Mouse (Mus musculus): Measurements from ENCODE around the gene Abr. TPM values are rescaled to one million over a fixed set of nuclear protein-coding genes. Genes with fewer than 3 reads are reported as not detected.

Gene Abr
- total and polyA plus RNA-seq, 3 experiments = 3.8 to 8.8 TPM; not detected in 1

DNA sequence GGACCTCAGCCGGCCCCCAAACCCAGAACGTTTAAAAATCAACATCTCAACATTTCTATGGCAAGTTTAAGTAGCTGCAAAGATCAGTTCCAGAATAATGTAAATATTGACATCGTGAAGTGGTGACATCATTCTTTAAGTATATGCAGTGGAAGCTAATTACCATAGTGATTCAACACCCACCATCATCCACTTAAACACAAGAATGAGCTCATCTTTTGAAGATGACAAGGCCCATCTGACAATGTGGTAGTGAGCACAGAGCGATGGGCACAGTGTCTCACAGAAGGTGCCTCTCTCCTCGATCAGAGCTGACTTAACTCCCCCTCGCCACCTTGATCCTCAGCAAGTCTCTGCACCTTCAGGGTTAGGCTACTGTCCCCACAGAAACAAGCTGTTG lies 196.4 kb downstream of the Abr start:
- H3K79me2 ChIP-seq (ENCODE audit: control insufficient read depth, insufficient read depth, low read length, poor library complexity) = no peaks in the 10 kb centered on the region
- no peak overlapping the region for H3K9ac ChIP-seq (ENCODE audit: control insufficient read depth, low read depth, low read length, poor library complexity, severe bottlenecking)
- H3K27ac ChIP-seq (ENCODE audit: control insufficient read depth, low read depth, low read length) = no peak overlapping the region
- no peak for TF ChIP-seq E2F4 (IDR thresholded peaks at IDR 0.05; ENCODE audit: borderline replicate concordance, low read depth, low read length)
- TF ChIP-seq NELFE (IDR thresholded peaks at IDR 0.05; ENCODE audit: low read depth, low read length) = no peak
- no peak for TF ChIP-seq ZMIZ1 (IDR thresholded peaks at IDR 0.05; ENCODE audit: low read depth, low read length)
- no peak for TF ChIP-seq SMC3 (IDR thresholded peaks at IDR 0.05; ENCODE audit: low read depth, low read length)
- no peak for TF ChIP-seq TCF12 (IDR thresholded peaks at IDR 0.05; ENCODE audit: low read depth, low read length)
- no peak for TF ChIP-seq UBTF (IDR thresholded peaks at IDR 0.05; ENCODE audit: borderline replicate concordance, insufficient read depth, low read depth, low read length)
- TF ChIP-seq GABPA (IDR thresholded peaks at IDR 0.05; ENCODE audit: low read depth, low read length) = no peak
- TF ChIP-seq HCFC1 (IDR thresholded peaks at IDR 0.05; ENCODE audit: low read depth, low read length) = no peak
- TF ChIP-seq CHD1 (IDR thresholded peaks at IDR 0.05; ENCODE audit: low read depth, low read length) = no peak
- TF ChIP-seq RAD21 (IDR thresholded peaks at IDR 0.05; ENCODE audit: low read depth, low read length) = no peak
- TF ChIP-seq GATA1 (IDR thresholded peaks at IDR 0.05; ENCODE audit: low read depth, low read length) = no peak
- no peaks in the 10 kb centered on the region for H3K27me3 ChIP-seq (ENCODE audit: control insufficient read depth in 1 of 2, insufficient read depth in 2 of 2, low read length in 2 of 2)
- no peak for DNase-seq (ENCODE audit: low read depth, low spot score)
- H3K4me1 ChIP-seq (ENCODE audit: control insufficient read depth in 1 of 2, insufficient read depth in 2 of 2, low read length in 2 of 2) = no peaks in the 10 kb centered on the region
- H3K36me3 ChIP-seq (ENCODE audit: control insufficient read depth in 1 of 2, insufficient read depth in 2 of 2, low read length in 2 of 2) = no peaks in the 10 kb centered on the region
- no peak overlapping the region for H3K4me3 ChIP-seq (ENCODE audit: control insufficient read depth in 1 of 2, insufficient read depth in 1 of 2, low read depth in 2 of 2, low read length in 2 of 2)
- H3K9me3 ChIP-seq (replicated peaks; ENCODE audit: insufficient read depth, low read length) = no peaks in the 10 kb centered on the region

DNA sequence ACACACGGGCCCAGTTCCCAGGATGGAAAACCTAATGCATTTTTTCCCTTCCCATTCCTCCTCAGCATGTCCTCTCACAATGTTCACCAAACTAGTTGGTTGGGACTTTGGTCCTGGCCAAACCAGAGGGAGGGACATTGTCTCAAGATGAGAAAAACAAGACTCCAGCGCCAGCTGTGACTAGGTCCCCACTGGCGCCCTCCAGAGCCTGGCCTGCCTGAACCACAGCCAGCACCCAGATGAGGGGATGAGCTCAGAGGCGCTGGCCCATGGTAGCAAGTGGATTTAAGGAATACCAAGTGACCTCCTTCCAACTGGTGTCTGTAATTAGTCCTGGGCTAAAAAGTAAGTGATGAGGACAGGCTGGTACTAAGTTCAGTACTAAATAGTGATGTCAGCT lies 201.2 kb downstream of the Abr start:
- H3K27me3 ChIP-seq (ENCODE audit: control insufficient read depth in 1 of 2, insufficient read depth in 2 of 2, low read length in 2 of 2) = no peaks in the 10 kb centered on the region
- H3K36me3 ChIP-seq (ENCODE audit: control insufficient read depth in 1 of 2, insufficient read depth in 2 of 2, low read length in 2 of 2) = no peaks in the 10 kb centered on the region; a peak in 1 of 4 replicates
- no peak overlapping the region for H3K27ac ChIP-seq (ENCODE audit: control insufficient read depth, low read depth, low read length)
- no peak overlapping the region for H3K4me3 ChIP-seq (ENCODE audit: control insufficient read depth in 1 of 2, insufficient read depth in 1 of 2, low read depth in 2 of 2, low read length in 2 of 2)
- H3K4me1 ChIP-seq (ENCODE audit: control insufficient read depth in 1 of 2, insufficient read depth in 2 of 2, low read length in 2 of 2) = no peaks in the 10 kb centered on the region
- TF ChIP-seq CTCF (IDR thresholded peaks at IDR 0.05 in 2 of 3, conservative IDR thresholded peaks at IDR 0.05 in 1 of 3; ENCODE audit: control insufficient read depth in 1 of 3, insufficient read depth in 1 of 3, low read depth in 2 of 3, low read length in 3 of 3, poor library complexity in 1 of 3, severe bottlenecking in 1 of 3) = peak in 2 of 3 experiments; percentile 3 to 22; a peak in 2 of 6 replicates
- TF ChIP-seq ZMIZ1 (IDR thresholded peaks at IDR 0.05; ENCODE audit: low read depth, low read length) = no peak
- no peaks in the 10 kb centered on the region for H3K9me3 ChIP-seq (replicated peaks; ENCODE audit: insufficient read depth, low read length)
- DNase-seq (ENCODE audit: low read depth, low spot score) = no peak
- H3K79me2 ChIP-seq (ENCODE audit: control insufficient read depth, insufficient read depth, low read length, poor library complexity) = no peaks in the 10 kb centered on the region
- H3K9ac ChIP-seq (ENCODE audit: control insufficient read depth, low read depth, low read length, poor library complexity, severe bottlenecking) = no peak overlapping the region

DNA sequence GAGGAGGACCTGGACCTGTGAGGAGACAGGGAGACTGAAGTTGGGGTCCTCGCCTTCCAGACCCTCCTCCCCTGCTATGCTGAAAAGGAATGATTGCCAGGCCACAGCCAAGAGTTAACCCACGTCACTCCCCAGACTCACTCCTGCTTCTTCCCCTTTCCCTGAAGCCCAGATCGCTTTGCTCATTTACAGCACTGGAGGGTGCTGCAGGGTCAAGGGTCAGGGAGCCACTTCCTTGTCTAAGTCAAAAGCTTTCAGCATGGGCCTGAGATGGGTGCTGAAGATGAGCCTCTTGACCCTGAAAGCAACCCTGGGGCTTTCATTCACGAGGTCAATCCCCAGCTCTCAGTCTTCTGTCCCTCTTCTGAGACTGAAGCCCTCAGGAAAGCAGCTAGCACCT lies 202.9 kb downstream of the Abr start:
- no peak overlapping the region for H3K4me3 ChIP-seq (ENCODE audit: control insufficient read depth in 1 of 2, insufficient read depth in 1 of 2, low read depth in 2 of 2, low read length in 2 of 2)
- TF ChIP-seq POLR2AphosphoS2 (IDR thresholded peaks at IDR 0.05; ENCODE audit: low read length) (0 out of 2 replicates have a peak, but pooled peaks have one; percentile 0), MYC (IDR thresholded peaks at IDR 0.05; ENCODE audit: low read depth, low read length) (no peak)
- no peaks in the 10 kb centered on the region for H3K27me3 ChIP-seq (ENCODE audit: control insufficient read depth in 1 of 2, insufficient read depth in 2 of 2, low read length in 2 of 2)
- no peaks in the 10 kb centered on the region for H3K4me1 ChIP-seq (ENCODE audit: control insufficient read depth in 1 of 2, insufficient read depth in 2 of 2, low read length in 2 of 2)
- no peaks in the 10 kb centered on the region for H3K79me2 ChIP-seq (ENCODE audit: control insufficient read depth, insufficient read depth, low read length, poor library complexity)
- no peak overlapping the region for H3K9ac ChIP-seq (ENCODE audit: control insufficient read depth, low read depth, low read length, poor library complexity, severe bottlenecking)
- peak; percentile 19 for DNase-seq (ENCODE audit: low read depth, low spot score)
- no peaks in the 10 kb centered on the region; a peak in 2 of 4 replicates for H3K36me3 ChIP-seq (ENCODE audit: control insufficient read depth in 1 of 2, insufficient read depth in 2 of 2, low read length in 2 of 2)
- no peaks in the 10 kb centered on the region for H3K9me3 ChIP-seq (replicated peaks; ENCODE audit: insufficient read depth, low read length)
- H3K27ac ChIP-seq (ENCODE audit: control insufficient read depth, low read depth, low read length) = no peak overlapping the region

Data from MEL (cell line).